Mouse (Mus musculus): ENCODE results near the gene Fam213a.

GRCm38 (mm10) chr14:40952715-40953114 is 60.9 kb downstream of the Fam213a start:
- no peak for TF ChIP-seq CTCF (IDR thresholded peaks at IDR 0.05; ENCODE audit: control insufficient read depth, insufficient read depth, insufficient read length)
- no peak for TF ChIP-seq CEBPB (IDR thresholded peaks at IDR 0.05; ENCODE audit: low read depth)
